Mouse (Mus musculus): ENCODE results near the gene Spty2d1. TPM values are rescaled to one million over a fixed set of nuclear protein-coding genes. Genes with fewer than 3 reads are reported as not detected.
"Not testable (repeated sequence)": the region's sequence is repeated elsewhere in the genome, so short reads cannot be mapped to it uniquely, and the experiment has no call there.

The Spty2d1 gene
- 10 to 100 TPM; 18.7 to 20.4 TPM for total RNA-seq (2021)
- long read RNA-seq, full-length matches to known transcripts = 13 of 15 reads
- long read RNA-seq, partial matches to known transcripts = 2 of 15 reads
- long read RNA-seq, other reads (novel, unspliced or antisense) = 0 of 15 reads

GRCm38 (mm10) chr7:47008168-47008993 is at the start of gene Spty2d1:
TSS of gene Spty2d1 (minus strand) at chr7:47008411.
- DNase-seq (ENCODE audit: low spot score in 2 of 2) = peak; percentile 98 to 100

- no peak for DNase-seq (ENCODE audit: low spot score in 2 of 2)
Observed at GRCm38 (mm10) chr7:47056273-47056672, 48.1 kb upstream of the Spty2d1 start.

DNA sequence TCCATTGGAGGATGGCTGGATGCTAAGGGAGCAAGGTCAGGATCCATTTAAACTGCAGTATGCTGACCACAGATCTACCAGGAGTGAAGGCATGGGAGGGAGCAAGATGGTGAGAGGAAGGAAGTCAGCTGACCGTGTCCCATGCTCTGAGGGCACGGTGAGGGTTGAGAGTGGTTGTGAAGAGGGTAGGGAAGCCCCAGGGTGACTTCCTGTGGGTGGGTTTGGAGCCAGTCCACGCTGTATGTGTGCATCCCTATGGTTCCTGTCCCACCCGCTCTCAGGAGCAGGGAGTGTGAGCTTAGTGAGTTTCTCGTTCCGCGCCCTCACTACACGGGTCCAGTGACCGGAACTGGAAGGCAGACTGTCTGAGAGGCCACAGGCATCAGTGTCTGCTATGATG is 47.5 kb upstream of the Spty2d1 start:
- DNase-seq (ENCODE audit: low spot score in 2 of 2) = no peak

DNA sequence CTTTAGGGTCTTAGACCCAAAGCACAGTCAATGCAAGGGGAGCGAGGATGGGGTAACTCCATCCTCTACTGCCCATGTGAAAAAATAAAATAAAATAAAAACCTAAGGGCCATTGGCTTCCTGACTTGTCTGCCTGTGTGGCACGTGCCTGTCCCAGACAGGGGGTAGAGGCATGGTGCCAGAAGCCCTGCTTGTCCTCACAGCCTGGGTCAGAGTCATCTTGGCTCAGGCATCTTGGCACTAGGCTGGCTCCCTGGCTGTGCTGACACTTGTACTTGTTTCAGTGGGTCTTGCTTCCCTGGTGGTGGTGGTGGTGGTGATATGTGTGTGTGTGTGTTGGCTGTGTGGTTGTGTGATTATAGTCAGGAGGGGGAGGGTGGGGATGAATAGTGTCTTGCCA is 46.5 kb upstream of the Spty2d1 start:
- DNase-seq (ENCODE audit: low spot score in 2 of 2) = no peak

GRCm38 (mm10) chr7:47053287-47053686 is 45.1 kb upstream of the Spty2d1 start:
- DNase-seq (ENCODE audit: low spot score in 2 of 2) = no peak

- no peak for DNase-seq (ENCODE audit: low spot score in 2 of 2)
Observed at GRCm38 (mm10) chr7:47052276-47052675, 44.1 kb upstream of the Spty2d1 start.

GRCm38 (mm10) chr7:47051404-47052151 is 43.4 kb upstream of the Spty2d1 start:
- no peak for DNase-seq (ENCODE audit: low spot score in 2 of 2)

- DNase-seq (ENCODE audit: low spot score in 2 of 2) = peak; percentile 51 to 77
Observed at GRCm38 (mm10) chr7:47050766-47051165, 42.6 kb upstream of the Spty2d1 start.

DNA sequence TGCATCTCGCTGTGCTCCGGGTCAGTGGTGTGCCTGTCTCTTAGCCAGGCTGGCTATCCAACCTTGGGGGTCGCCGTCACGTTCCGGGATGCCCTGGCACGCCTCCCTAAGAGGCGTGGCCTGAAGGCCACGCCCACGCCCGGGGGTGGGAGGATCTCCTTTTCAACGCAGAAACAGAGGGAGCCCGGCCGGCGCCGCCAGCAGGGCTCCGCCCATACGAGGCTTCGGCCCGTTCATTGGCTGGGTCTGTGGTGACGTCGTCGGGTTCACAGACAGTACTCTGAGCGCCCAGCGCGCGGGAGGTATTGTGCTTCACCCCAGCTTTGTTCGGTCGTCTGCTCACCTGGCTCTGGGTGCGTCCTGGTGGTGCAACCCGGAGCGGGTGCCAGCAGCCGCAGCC is 42.2 kb upstream of the Spty2d1 start, which contains the start of gene Tmem86a:
TSS of gene Tmem86a (plus strand) at position 236 of the 400 bp plus-strand sequence.
- peak; percentile 93 to 98 for DNase-seq (ENCODE audit: low spot score in 2 of 2)

GRCm38 (mm10) chr7:47042823-47043490 is 34.7 kb upstream of the Spty2d1 start:
- no peak for DNase-seq (ENCODE audit: low spot score in 2 of 2)

- no peak for DNase-seq (ENCODE audit: low spot score in 2 of 2)
Observed at GRCm38 (mm10) chr7:47042121-47042520, 33.9 kb upstream of the Spty2d1 start.

DNA sequence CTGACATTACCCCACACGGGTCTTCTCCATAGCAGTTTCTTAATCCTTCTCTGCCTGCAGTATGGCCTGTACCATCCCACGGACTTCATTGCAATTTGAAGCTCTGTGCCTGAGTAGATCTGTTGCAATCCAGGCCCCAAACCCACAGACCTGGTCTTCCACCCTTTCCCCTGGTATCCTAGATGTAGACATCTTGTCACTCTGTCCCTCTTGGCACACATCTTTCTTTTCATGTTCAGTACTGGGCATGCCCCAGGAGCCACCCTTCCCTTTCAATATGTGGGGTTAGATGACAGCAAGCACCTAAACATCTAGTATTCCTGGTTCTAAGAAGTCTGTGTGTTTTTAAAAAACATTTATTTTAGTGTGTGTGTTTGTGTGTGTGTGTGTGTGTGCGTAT is 33.5 kb upstream of the Spty2d1 start:
- no peak for DNase-seq (ENCODE audit: low spot score in 2 of 2)

GRCm38 (mm10) chr7:47035426-47035825 is 27.2 kb upstream of the Spty2d1 start:
- DNase-seq (ENCODE audit: low spot score in 2 of 2) = no peak

DNA sequence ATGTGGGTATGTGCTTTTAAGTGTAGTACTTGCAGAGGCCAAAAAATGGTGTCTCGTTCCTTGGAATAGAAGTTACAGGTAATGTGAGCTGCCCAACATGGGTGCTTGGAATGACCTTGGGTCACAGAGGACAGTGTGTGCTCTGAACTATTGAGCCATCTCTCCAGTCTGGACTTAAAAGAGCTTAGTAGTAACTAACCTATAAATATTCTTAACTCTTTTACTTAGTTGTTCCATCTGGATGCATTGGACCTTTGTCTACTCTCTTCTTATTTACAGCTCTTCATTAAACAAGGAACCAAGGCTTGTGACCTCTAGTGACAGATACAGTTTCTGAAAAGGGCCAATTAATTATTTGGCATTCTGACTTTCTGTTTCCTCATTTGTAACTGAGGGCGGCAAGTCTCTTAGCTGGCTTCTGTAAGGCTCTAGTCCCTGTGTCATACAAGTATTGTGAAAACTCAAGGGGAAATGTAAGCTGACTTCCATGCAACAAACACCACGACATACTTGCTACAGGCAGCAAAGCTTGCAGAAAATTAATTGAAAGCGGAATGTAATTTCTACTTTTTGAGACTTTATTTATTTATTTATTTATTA is 26.7 kb upstream of the Spty2d1 start:
- no peak for DNase-seq (ENCODE audit: low spot score in 2 of 2)

- DNase-seq (ENCODE audit: low spot score in 2 of 2) = no peak
Observed at GRCm38 (mm10) chr7:47031371-47031770, 23.2 kb upstream of the Spty2d1 start.

DNA sequence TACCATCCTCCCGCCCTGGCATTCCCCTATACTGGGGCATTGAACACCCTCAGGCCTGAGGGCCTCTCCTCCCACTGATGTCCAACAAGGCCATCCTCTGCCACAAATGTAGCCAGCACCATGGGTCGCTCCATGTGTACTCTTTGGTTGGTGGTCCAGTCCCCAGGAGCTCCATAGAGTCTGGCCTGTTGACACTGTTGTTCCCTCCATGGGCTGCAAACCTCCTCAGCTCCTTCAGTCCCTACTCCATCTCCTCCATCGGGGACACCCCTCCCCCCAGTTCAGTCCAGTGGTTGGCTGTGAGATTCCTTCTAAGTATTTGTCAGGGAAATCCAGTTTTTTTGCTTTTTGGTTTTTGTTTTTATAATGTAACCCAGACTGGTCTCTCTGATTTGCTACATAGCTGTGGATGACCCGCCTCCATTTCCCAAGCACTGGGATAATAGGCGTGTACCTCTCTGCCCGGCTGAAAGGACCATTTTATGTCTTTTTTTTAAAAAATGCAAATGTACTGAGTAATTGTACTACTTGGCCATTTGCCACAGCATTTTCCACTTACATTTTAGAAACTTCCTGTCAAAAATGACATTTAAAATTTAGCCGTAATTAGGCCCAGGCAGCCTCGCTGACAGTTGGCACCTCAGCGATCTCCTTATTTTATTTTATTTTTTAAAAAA is 22.4 kb upstream of the Spty2d1 start:
- DNase-seq (ENCODE audit: low spot score in 2 of 2) = no peak

DNA sequence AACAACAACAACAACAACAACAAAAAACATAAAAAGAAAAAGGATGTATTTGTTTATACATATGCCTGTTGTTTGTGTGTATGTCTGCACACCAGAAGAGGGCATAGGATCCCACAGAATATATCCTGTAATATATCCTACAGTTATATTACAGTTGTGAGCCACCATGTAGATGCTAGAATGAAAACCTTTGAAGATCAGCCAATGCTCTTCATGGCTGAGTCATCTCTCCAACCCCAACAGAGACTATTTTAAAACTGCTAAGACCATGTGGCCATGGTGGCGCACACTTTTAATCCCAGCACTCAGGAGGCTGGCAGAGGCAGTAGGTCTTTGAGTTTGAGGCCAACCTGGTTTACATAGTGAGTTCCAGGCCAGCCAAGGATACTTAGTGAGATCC is 19.3 kb upstream of the Spty2d1 start:
- DNase-seq (ENCODE audit: low spot score in 2 of 2) = no peak

DNA sequence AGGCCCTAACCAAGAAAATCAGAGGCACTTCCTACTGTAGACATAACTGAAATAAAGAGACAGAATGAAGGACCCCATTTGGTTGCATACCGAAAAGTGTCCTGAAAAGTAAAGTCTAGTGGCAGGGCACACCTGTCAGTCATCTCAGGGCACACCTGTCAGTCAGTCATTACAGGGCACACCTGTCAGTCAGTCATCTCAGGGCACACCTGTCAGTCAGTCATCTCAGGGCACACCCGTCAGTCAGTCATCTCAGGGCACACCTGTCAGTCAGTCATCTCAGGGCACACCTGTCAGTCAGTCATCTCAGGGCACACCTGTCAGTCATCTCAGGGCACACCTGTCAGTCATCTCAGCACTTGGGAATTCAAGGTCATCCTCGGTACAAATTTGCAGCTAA is 18.7 kb upstream of the Spty2d1 start:
- DNase-seq (ENCODE audit: low spot score in 2 of 2) = not testable (repeated sequence)

DNA sequence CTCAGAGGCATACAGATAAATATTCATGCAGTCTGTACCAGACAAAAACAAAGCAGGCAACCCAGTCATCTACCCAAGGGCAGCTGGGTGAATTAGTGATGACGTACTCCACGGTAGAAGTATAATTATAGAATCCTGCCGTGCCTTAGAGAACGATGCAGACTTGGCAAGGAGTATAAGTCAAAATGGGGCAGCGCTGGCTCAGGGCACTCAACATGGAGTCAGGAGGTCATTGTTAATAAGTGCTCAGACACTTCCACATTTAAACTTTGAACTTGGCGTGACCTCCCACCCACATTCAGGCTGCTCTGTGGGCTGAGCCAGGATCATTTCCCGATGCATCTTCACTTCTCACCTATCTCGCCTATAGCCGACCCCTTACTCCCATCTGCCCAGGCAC is 17.2 kb upstream of the Spty2d1 start:
- DNase-seq (ENCODE audit: low spot score in 2 of 2) = no peak

GRCm38 (mm10) chr7:47024454-47024853 is 16.2 kb upstream of the Spty2d1 start:
- no peak for DNase-seq (ENCODE audit: low spot score in 2 of 2)

- peak; percentile 66 to 90 for DNase-seq (ENCODE audit: low spot score in 2 of 2)
Observed at GRCm38 (mm10) chr7:47023530-47023929, 15.3 kb upstream of the Spty2d1 start.

Data from layer of hippocampus, adult 18-20 months (tissue).